Mouse (Mus musculus) granulocyte monocyte progenitor cell, adult 5-6 weeks (primary cell): ENCODE measurements around the gene Ins2. TPM values are rescaled to one million over a fixed set of nuclear protein-coding genes. Genes with fewer than 3 reads are reported as not detected.

Experiments
- total RNA-seq, 2 experiments: library from RNA; stranded (forward) in 1 of 2; stranded (reverse) in 1 of 2; fragments of 200-712, 200-1000 nt in 1 of 2; fragments of >200 nt in 1 of 2; fragmentation: Nextera tagmentation in 1 of 2; gene quantifications; 2 replicates each; pipeline ENCODE4 v1.2.3; 2014 to 2017

Gene Ins2
- total RNA-seq, 2 experiments from 2014 or later = not detected

Other genes with a start within 250 kb of the Ins2 start
- gene Tnnt3, start 244.5 kb downstream of the Ins2 start, total RNA-seq (2014; fragmentation: Nextera tagmentation) = not detected in 2 replicates
- gene Tnnt3, start 244.5 kb downstream of the Ins2 start, total RNA-seq (2017) = not detected in 2 replicates
- 20.4 and 53.9 TPM in 2 replicates for gene Mrpl23, start 210.7 kb downstream of the Ins2 start, total RNA-seq (2014; fragmentation: Nextera tagmentation)
- gene Mrpl23, start 210.7 kb downstream of the Ins2 start, total RNA-seq (2017) = 0.31 and 39.0 TPM in 2 replicates
- gene Igf2, start 76.6 kb downstream of the Ins2 start, total RNA-seq (2014; fragmentation: Nextera tagmentation) = not detected in 2 replicates
- gene Igf2, start 76.6 kb downstream of the Ins2 start, total RNA-seq (2017) = 2.5 TPM in 1 of 2 replicates, not detected in the other
- not detected in 2 replicates for gene Gm49394, start 73.4 kb downstream of the Ins2 start, total RNA-seq (2014; fragmentation: Nextera tagmentation)
- not detected in 2 replicates for gene Gm49394, start 73.4 kb downstream of the Ins2 start, total RNA-seq (2017)
- gene Th, start 187.7 kb upstream of the Ins2 start, total RNA-seq (2014; fragmentation: Nextera tagmentation) = not detected in 2 replicates
- not detected in 2 replicates for gene Th, start 187.7 kb upstream of the Ins2 start, total RNA-seq (2017)
- 2.0 TPM in 2 replicates for gene Ascl2, start 225.9 kb upstream of the Ins2 start, total RNA-seq (2014; fragmentation: Nextera tagmentation)
- 0.34 and 0.82 TPM in 2 replicates for gene Ascl2, start 225.9 kb upstream of the Ins2 start, total RNA-seq (2017)